Mouse (Mus musculus) v-Abl transformed pro-B cells (cell line): ENCODE measurements around the gene Wbp1l.

Experiments used
- in situ Hi-C, 2 experiments: fragments of 400-800 bp; cut with MboI; formaldehyde crosslinking; loops; one replicate each; pipeline ENCODE4 v1.15.1; 2025; ENCODE audit not compliant: unreplicated experiment in 2 of 2

Gene Wbp1l

DNA sequence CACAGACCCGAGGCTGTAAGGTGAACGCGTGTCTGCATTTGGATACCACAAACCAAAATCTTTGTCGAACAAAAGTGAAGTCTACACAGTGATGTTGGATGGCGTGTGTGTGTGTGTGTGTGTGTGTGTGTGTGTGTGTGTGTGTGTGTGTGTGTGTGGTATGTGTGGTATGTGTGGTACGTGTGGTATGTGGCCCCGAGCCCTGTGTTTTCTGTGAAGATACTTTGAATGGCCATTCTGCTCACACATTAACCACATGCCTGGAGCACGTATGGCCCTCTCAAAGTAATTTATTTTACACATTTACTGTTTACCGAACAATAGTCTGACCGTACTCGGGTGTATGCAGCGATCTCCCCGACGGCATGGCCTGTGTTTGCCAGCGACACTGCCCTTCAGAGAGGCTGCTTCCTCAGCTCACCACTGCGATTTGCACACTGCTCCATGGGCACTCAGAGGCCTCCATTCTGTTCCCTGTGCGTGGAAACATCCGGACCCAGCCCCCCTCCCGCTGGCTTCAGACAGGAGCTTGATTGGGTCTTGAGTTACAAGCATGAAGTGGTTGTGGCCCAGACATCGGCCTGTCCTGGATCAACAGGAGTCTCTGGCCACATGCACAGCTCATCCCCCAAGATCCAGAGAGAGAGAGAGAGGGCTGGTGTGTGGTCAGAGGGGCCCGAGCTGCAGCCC, 57.4 kb downstream of the Wbp1l start:
- in situ Hi-C loops, result loop anchor here in 1 of 2 experiments (25.0 kb wide), 2 partner anchors 681 to 831 kb away; no protein-coding TSS in a partner anchor

DNA sequence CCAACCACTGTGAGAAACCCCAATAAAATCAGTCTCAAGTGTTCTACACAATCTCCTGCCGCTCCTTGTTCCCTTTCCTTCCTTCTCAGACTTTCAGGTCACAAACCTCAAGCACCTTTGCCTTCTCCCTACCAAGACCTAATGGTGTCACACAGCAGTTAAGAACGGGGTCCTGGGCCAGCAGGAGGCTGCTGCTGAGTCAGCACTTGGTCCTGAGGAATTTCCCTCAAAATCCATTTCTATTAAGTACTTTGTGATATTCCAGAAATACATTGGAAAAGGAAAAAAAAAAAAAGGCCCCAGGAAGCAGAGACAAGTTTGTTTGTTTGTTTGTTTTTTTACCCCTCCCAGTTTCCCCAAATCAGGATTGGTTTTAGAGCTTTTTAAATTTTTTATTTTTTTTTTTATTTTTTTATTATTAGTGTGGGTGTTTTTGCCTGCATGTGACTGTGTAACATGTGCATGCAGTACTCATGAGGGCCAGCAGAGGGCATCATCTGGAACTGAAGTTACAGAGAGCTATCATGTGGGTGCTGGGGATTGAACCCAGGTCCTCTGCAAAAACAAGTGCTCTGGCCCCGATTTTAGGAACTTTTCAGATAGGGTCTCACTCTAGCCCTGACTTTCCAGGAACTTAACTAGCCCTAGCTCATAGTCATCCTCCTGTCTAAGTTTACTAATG, 58.6 kb downstream of the Wbp1l start:
- in situ Hi-C loops, result loop anchor here in 1 of 2 experiments (25.0 kb wide), 2 partner anchors 680 to 830 kb away; no protein-coding TSS in a partner anchor

DNA sequence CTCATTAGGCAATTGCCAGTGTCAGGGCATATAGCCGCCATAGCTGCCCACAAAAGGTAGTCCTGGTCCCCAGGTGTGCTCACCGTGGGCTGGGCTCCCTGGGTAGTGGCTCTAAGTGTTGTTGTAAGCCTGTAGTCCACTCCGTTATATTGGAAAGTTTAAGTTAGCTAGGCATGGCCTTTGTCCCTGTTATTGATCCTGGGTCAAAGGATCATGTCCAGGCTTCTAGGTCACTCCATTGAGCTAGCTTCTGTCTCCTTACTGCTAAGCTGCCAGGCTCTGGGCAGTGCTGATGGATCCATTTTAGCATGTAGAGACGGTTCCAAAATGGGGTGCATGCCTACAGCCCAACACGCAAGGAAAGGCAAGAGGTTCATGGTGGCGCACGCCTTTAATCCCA, 59.5 kb downstream of the Wbp1l start:
- in situ Hi-C loops, result loop anchor here in 1 of 2 experiments (25.0 kb wide), 2 partner anchors 679 to 829 kb away; no protein-coding TSS in a partner anchor

DNA sequence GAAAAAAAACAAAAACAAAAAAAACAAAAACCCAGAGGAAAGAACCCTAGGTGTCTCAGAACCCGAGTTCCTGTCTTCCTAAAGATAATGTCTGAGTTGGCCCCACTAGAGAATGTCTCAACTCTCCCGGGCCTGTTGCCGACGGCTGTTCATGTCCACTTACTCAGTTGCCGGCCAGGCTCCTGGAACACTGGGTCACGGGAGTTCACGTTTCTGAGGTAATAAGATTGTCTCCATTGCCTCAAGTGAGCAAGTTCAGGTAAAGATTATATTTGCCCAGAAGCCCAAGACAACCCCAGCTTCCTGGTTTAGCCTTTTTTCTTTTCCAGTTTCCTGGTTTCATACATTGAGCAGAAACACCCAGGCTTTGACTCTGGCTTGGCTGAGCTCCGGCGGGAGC, 60.0 kb downstream of the Wbp1l start:
- in situ Hi-C loops, result loop anchor here in 1 of 2 experiments (25.0 kb wide), 2 partner anchors 678 to 828 kb away; no protein-coding TSS in a partner anchor

DNA sequence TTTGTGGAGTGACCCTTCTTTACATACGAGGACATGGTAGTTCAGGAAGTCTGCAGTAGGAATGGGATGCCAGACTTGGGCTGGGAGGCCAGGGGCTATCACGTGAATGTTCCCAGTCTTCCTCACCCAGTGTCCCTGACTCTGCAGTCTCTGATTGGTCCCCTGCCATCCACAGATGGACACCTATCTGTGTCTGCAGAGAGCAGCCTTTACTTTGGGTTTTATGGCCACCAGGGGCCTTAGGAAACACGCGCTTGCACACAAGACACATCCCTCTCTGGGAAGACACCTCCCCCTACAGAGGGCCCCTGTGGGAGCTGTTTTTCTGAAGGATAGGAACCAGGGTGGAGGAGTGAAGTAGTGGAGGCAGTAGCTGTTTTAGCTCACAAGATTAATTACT, 62.6 kb downstream of the Wbp1l start:
- in situ Hi-C loops, result loop anchor here (10.0 to 25.0 kb wide), 4 partner anchors 333 to 826 kb away; partner anchors contain the start of gene Neurl1a (in 1 of the 2)

DNA sequence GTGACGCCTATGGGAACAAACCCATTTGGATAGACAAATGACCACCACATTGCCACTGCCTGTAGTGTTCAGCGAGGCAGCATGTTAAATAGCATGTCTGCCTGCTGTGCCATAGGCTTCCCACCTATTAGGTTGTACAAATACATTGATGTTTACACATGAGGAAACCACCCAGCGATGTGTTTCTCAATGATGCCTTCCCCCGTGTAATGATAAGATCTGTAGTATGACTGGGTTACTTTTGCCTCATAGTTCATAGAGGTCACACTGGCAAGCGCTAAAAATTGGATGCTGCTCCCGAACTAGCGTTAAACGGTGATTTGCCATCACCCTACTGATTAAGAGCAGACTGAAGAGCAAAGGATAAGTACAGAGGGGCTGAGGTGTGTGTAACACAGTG, 63.3 kb downstream of the Wbp1l start:
- in situ Hi-C loops, result loop anchor here (10.0 to 25.0 kb wide), 4 partner anchors 333 to 825 kb away; partner anchors contain the start of gene Neurl1a (in 1 of the 2)

DNA sequence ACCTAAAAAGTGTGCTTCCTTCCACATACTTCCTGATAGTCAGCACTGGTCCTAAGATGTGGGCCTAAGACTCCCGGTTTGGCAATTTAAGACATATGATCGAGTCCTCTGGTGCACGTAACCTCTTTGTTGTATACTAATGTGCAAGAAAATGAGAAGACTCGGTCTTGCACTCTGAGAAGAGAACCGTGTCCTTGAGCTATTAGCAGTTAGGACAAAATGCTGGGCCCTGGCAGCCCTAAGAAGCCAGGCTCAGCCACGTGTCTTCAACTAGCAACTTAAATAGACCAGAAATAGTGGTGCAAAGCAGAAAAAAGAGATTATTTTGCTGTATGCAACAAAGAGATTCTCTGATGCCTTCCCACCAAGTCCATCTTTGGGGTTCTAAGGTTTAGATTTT, 63.9 kb downstream of the Wbp1l start:
- in situ Hi-C loops, result loop anchor here (10.0 to 25.0 kb wide), 4 partner anchors 332 to 825 kb away; partner anchors contain the start of gene Neurl1a (in 1 of the 2)

DNA sequence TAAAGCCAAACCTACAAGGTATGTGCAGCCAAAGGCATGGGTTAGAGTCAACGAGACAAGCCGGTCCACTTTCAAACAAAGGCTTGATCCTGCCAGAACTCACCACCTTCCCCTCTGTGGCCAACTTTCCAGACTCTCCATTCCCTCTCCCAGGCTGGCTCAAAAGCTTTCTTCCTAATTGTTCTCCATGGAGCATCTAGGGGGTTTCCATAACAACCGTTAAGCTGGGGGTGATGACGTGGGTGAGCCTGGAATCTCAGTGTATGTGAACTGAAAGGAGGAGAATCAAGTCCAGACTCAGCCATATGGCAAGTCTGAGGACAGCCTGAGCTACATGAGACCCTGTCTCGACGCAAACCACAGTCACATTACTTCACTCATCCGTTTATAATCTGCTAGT, 66.6 kb downstream of the Wbp1l start:
- in situ Hi-C loops, result loop anchor here (5.0 to 25.0 kb wide), 5 partner anchors 72 to 822 kb away; partner anchors contain the start of gene Neurl1a (in 1 of the 2)

DNA sequence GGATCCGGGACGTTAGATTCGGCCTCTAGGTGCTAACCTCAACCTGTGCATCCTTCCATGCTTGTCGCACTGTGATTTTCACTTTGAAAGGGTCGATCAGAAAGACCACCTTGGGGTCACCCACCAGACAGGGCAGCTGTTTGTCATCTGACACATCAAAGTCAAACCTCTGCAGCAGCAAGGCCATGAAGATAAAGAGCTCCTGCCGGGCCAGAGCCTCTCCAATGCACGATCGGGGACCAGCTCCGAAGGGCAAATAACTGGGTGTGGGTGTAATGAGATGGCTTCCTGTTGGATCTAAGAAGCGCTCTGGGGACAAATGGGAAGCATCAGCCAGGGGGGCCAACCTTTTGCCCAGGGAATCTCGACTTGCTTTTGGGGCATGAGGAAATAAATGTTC, 68.4 kb downstream of the Wbp1l start:
- in situ Hi-C loops, result loop anchor here (5.0 to 25.0 kb wide), 5 partner anchors 70 to 820 kb away; partner anchors contain the start of gene Neurl1a (in 1 of the 2)

DNA sequence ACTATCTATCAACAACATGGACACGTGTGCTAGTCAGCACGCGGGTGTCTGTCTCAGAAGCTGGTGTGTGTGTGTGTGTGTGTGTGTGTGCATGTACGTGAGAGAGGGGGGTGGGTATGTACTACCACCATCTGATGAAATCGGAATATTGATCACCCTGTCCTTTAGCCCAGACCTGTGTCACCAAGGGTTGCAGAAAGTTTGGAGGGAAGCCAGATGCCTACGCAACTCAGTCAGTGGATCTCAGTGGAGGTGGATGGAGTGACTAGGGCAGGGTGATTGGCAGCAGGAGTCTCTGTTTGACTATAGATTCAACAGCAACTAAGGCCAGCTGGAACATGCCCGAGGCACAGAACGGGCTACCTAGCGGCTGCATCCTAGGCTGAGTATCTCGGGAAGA, 69.4 kb downstream of the Wbp1l start:
- in situ Hi-C loops, result loop anchor here (5.0 to 25.0 kb wide), 5 partner anchors 69 to 819 kb away; partner anchors contain the start of gene Neurl1a (in 1 of the 2)

DNA sequence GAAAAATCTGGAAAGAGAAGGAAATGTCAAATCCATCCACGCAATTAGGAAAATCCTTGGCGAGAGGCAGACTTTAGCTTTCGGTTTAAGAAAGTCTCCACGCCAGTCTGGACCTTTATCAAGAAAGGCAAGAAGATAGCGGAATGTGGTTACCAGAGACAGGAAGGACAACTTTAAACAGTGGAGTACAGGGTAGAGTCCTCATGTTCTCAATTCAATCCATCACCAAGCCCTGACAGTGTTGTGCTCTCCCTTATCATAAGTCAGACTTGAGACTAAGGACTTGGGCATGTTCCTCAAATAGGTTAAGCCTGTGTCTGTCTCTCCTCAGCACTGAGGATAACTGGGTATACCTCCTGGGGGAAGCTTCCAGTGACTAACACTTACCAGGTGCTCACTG, 70.9 kb downstream of the Wbp1l start:
- in situ Hi-C loops, result loop anchor here (5.0 to 25.0 kb wide), 6 partner anchors 67 to 817 kb away; partner anchors contain the start of gene Neurl1a (in 1 of the 2)

DNA sequence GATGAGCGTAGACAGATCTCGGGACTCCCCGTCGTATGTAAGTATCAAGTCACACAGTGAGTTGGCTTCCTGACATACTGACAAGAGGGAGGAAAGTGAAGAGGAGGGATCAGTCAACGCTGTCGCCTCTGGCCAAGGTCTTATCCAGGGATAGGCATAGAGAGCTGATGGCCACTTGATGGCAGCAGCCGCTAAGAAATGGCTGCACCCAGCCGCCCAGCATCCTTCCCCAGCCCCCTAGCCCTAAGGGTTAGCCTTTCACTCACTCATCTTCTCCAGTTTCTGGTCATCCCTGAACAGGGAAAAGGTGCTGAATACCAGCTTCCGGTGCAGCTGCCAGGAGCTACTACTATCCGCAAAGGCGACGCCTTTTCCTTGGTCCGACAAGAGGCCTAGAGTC, 71.8 kb downstream of the Wbp1l start:
- in situ Hi-C loops, result loop anchor here (5.0 to 25.0 kb wide), 4 partner anchors 197 to 817 kb away; no protein-coding TSS in a partner anchor

DNA sequence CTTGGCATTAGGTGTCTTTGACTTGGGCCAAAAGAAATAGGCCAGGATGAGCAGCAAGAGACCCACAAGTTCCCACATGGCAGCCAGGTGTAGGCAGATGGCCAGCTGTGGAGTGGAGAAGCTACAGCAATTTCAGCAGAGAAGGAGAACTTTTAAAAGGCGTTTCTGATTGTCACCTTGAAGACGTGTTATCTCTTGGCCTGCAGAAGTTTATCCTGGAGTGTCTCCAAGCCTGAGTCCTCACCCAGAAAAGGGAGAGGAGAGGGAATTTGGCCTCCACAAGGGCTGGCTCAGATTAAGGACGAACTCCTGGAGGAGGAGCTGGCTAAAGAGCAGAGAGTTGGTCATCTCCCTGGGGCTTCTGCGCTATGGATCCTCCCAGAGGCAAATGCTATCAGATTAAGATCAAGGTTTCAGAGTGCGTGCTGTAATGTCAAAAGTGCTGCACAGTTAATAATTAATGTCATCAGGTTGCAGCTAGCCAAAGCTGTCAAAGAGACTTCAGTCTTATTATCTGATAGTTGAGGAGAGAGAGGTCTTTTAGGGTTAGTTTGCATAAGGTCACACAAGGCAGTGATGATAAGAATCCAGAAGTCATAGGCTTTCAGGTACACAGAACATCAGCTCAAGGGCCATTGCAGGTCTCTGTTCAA, 74.0 kb downstream of the Wbp1l start, which contains the start of gene Cyp17a1:
Gene Cyp17a1 (minus strand): TSS at position 407 of the 653 bp plus-strand sequence.
- in situ Hi-C loops, result loop anchor here (5.0 to 25.0 kb wide), 4 partner anchors 194 to 814 kb away; no protein-coding TSS in a partner anchor

DNA sequence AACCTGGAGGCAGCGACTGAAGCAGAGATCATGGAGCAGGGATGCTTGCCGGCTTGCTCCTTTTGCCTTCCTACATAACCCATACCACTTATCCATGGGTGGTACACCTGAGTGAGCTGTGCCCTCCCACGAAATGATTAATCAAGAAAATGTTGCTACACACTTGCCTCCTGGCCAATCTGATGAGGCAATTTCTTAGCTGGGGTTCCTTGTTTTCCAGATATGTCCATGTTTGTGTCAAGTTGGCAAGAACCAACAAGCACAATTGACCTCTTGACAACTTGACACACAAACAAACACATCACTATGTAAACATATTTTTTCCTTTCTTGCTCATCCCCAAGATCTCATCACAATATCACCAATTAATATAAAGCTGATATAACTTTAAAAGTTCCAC, 76.8 kb downstream of the Wbp1l start:
- in situ Hi-C loops, result loop anchor here in 1 of 2 experiments (5.0 to 10.0 kb wide), 2 partner anchors 67 to 319 kb away; no protein-coding TSS in a partner anchor

DNA sequence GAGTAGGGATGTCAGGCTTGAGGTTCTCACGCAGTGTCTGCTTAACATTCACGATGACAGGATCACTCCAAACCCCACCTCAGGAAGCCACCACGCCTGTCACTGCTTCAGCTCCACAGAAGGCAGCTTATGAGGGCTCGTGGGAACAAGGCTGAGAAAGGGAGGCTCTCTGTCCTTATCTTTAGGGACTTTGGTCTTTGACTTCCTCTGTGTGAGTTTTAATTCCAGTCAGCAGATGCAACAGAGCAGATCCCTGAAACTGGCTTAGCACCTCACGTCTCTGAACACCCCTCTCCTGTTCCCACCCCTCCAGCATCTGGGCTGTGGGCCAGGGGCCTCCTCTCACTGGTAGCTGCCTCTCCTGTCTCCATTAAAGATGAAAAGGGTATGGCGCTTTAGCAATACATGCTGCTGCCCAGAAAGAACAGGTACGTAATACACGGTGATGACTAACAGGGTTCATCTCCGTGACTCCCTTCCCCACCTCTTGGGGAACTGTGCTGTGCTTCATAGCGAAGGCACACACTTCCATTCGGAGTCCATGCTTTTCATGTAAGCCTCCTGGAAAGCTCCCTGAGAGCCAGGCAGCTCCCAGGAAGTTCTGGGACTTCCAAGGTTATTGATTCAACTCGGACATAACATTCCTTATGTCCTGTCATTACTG, 81.0 kb downstream of the Wbp1l start:
- in situ Hi-C loops, result loop anchor here in 1 of 2 experiments (5.0 to 10.0 kb wide), 2 partner anchors 62 to 315 kb away; no protein-coding TSS in a partner anchor

DNA sequence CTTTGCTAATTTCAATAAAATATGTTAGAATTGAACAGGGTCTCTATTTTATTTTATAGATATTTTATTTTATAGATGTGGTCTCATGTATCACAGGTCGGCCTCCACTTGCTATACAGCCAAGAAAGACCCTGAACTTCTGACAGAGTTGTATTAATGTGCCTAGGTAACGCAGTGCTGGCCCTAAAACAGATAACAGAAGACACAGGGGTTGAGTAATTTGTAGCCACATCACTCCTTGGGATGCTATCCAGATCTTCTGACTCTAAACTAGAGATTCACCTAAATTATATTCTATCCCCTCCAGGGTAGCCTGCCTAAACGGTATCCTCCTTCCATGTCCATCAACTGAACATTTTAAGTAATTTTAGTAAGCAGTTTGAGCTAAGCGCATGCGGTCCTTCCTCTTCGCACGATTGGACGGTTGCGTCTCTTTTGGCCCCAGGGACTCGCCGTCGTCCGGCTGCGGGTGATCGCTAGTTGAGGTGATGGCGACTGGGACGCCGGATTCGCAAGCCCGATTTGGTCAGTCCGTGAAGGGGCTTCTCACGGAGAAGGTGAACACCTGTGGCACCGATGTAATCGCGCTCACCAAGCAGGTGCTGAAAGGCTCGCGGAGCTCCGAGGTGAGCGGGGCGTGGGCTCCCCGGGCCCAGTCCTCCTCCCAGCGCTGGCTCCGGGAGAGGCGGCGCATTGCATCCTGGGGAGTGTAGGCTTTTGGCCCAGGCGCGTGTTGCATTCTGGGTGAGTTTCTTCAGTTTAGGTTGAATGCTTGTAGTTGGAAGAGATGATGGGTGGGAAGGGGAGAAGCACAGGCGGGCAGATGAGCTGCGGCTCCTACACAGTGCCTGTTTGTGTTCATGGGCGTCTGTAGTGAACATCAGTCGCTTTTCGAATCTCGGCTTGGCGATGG, 90.8 kb downstream of the Wbp1l start, which contains the start of gene Borcs7:
Gene Borcs7 (plus strand): TSS at position 447 of the 913 bp plus-strand sequence.
- in situ Hi-C loops, result no loop called here

DNA sequence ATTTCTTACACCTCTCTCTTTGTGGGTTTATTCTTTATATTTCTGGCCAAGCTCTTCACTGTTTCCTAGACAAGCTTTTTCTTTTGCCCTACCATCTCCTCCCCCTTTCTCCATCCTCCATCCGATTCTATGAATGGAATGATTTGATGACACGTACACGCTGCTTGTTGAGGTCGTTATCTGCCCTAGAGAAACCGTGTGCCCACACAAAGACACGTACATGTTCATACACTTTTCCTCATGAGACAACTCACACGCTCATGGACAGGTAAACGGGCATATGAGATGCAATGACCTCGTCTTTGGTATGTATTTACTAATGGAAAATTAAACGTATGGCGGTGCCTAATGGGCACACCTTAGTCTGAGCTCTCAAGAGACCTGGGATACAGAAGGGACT, 91.5 kb downstream of the Wbp1l start:
- in situ Hi-C loops, result no loop called here

DNA sequence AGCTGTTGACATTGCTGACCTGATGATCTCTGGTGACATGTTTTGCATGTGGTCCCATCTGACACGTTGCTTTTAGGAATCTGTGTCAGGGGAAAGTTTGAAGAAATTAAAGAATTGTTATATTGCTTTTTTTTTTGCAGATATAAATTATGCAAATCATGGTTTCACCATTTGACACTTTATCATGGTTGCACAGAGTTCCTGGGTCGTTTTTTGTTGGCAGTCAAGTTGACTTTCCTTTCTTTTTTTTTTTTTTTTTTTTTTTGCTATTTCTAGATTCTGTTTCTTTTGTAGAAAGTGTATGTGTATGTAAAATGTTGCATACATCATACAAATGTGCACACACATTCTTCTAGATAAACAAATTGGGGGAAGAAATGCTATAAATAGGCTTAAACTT, 92.2 kb downstream of the Wbp1l start:
- in situ Hi-C loops, result no loop called here
